Mouse (Mus musculus) hindbrain, embryonic 10.5 days (tissue): Measurements from ENCODE around the gene Akap13. TPM values are rescaled to one million over a fixed set of nuclear protein-coding genes. Genes with fewer than 3 reads are reported as not detected.

ENCODE experiments used
- DNase-seq: peaks from one replicate; pipeline ENCODE4 v3.0.0-alpha.2; 2017; ENCODE audit warnings: low spot score
- H3K27ac ChIP-seq: fragments of 300-500 bp; sonication (generic); 2 replicates; pipeline ENCODE4 v1.5.1; 2016; ENCODE audit warnings: mild to moderate bottlenecking, moderate library complexity
- H3K27me3 ChIP-seq: fragments of 300-500 bp; sonication (generic); 2 replicates; pipeline ENCODE4 v1.6.1; 2016; ENCODE audit warnings: mild to moderate bottlenecking; ENCODE audit not compliant: poor library complexity, insufficient read depth, severe bottlenecking
- H3K36me3 ChIP-seq: fragments of 300-500 bp; sonication (generic); 2 replicates; pipeline ENCODE4 v1.6.1; 2016; ENCODE audit warnings: mild to moderate bottlenecking, moderate library complexity
- H3K4me1 ChIP-seq: fragments of 300-500 bp; sonication (generic); replicated peaks from 2 replicates; pipeline ENCODE4 v1.6.1; 2016; ENCODE audit warnings: mild to moderate bottlenecking
- H3K4me3 ChIP-seq: fragments of 300-500 bp; sonication (generic); 2 replicates; pipeline ENCODE4 v1.5.1; 2016; ENCODE audit warnings: mild to moderate bottlenecking, moderate library complexity
- H3K9me3 ChIP-seq: fragments of 300-500 bp; sonication (generic); 2 replicates; pipeline ENCODE4 v1.6.1; 2016; ENCODE audit warnings: mild to moderate bottlenecking, moderate library complexity
- whole genome bisulfite sequencing: fragments of 180-500 bp; shearing (Covaris S2); methylation state at CpG from one replicate; pipeline ENCODE4 v1.1.7; 2016; 5-methylcytosine and 5-hydroxymethylcytosine counted together
- polyA plus RNA-seq: library from polyadenylated mRNA; unstranded; fragments of >200 nt; fragmentation: Nextera tagmentation; extraction: Ambion mirVana; gene quantifications from 2 replicates; pipeline ENCODE4 v1.2.1, GENCODE M21; 2016

Akap13 gene
- polyA plus RNA-seq, 1 experiment from 2014 or later = 24.9 TPM

DNA sequence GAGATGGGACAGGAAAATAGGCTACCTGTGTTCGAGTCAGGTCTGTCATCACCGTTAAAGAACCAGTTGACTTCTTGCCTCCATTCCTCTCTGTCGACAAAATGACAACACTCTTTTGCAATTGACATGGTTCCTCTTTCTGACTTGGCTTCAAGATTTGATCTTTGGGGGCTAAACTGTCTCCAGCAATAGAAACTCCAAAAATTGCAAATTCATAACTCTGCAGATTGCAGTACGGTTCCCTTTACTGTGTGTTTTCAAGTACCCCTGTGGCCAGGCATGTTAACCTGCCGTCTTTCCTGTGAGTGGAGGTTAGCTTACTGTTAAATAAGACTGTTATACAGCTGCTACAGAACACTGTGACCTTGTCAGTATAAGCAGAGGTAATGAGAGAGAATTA is 244.5 kb downstream of the Akap13 start:
- peaks cover 46% of the 10 kb centered on the region for H3K36me3 ChIP-seq
- no peaks in the 10 kb centered on the region for H3K27me3 ChIP-seq
- H3K27ac ChIP-seq = no peak overlapping the region
- H3K4me3 ChIP-seq = no peak overlapping the region
- no peak for DNase-seq
- H3K4me1 ChIP-seq = no peaks in the 10 kb centered on the region
- no peaks in the 10 kb centered on the region for H3K9me3 ChIP-seq
- 92% methylated on average over 5 of the region's 5 CpGs for WGBS

DNA sequence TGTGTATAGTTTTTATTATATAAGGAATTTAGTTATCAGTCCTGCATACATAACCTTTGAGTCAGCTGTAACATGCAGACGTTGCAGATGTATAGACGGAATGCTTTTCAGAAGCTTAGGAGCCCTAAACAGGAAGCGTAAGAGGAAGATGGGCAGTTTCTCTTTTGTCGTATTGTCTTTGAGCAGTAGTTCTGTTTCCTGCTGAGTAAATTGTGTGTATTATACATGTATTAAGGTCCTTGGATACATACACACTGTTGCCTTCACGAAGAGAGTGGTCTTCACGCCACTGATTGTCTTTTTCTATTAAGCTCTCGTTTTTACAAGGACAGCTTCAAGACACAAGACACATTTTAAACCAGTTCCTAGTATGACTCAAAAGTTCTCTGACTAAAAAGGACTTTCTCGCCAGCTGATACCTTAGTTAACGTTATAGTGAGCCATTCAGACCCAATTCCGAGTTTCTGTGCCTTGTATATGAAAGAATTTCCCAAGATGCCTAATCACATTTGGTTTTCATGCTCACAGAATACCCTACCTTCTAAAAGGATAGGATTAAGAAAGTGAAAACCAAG is 245.5 kb downstream of the Akap13 start:
- no peak overlapping the region for H3K4me3 ChIP-seq
- no peaks in the 10 kb centered on the region for H3K9me3 ChIP-seq
- no peak overlapping the region for H3K27ac ChIP-seq
- H3K4me1 ChIP-seq = no peaks in the 10 kb centered on the region
- no peaks in the 10 kb centered on the region for H3K27me3 ChIP-seq
- DNase-seq = no peak
- 91% methylated on average over 10 of the region's 10 CpGs for WGBS
- peaks cover 52% of the 10 kb centered on the region for H3K36me3 ChIP-seq

DNA sequence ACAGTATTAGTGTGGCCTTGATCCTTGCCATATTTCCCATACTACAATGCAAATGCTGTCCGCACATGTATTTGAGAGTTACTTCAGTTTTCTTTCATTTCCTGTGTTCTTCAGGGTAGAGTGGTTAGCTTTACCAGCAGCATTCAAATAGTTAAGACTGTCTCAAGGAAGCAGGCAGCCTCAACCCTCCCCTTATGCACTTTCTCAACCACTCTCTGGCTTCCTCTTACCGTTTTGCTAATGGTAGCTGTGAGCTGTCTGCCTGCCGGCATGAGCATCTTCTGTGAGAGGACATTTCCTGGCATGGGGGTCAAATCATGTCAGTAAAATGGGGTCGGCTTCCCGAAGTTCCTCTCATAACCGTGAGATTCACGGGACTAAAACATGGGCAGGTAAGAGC is 246.4 kb downstream of the Akap13 start:
- H3K36me3 ChIP-seq = peaks cover 56% of the 10 kb centered on the region
- 87% methylated on average over 7 of the region's 7 CpGs for WGBS
- no peaks in the 10 kb centered on the region for H3K27me3 ChIP-seq
- no peak overlapping the region for H3K4me3 ChIP-seq
- no peaks in the 10 kb centered on the region for H3K9me3 ChIP-seq
- H3K4me1 ChIP-seq = no peaks in the 10 kb centered on the region
- no peak overlapping the region for H3K27ac ChIP-seq
- no peak for DNase-seq

DNA sequence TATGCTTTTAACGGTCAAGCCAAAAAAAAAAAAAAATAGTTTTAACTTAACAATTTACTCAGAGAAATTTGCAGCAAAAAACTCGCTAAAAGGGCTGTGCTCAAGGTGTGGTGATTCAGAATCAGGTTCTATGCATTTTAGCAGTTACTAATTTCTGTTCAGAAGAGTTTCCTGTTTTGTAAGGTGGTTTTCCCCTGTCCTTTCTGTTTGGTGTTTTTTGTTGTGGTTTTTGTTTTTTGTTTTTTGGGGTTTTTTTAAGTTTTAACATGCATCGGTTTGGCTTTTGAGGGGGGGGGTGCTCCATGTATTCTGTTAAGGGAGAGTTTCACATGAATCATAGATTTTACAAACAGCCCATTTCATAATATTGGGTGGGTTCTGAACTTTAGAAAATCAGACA is 247.0 kb downstream of the Akap13 start:
- no peaks in the 10 kb centered on the region for H3K4me1 ChIP-seq
- H3K36me3 ChIP-seq = peaks cover 58% of the 10 kb centered on the region
- no peaks in the 10 kb centered on the region for H3K9me3 ChIP-seq
- no peak for DNase-seq
- no peak overlapping the region for H3K4me3 ChIP-seq
- H3K27me3 ChIP-seq = no peaks in the 10 kb centered on the region
- WGBS = 90% methylated on average over 3 of the region's 3 CpGs
- H3K27ac ChIP-seq = no peak overlapping the region

DNA sequence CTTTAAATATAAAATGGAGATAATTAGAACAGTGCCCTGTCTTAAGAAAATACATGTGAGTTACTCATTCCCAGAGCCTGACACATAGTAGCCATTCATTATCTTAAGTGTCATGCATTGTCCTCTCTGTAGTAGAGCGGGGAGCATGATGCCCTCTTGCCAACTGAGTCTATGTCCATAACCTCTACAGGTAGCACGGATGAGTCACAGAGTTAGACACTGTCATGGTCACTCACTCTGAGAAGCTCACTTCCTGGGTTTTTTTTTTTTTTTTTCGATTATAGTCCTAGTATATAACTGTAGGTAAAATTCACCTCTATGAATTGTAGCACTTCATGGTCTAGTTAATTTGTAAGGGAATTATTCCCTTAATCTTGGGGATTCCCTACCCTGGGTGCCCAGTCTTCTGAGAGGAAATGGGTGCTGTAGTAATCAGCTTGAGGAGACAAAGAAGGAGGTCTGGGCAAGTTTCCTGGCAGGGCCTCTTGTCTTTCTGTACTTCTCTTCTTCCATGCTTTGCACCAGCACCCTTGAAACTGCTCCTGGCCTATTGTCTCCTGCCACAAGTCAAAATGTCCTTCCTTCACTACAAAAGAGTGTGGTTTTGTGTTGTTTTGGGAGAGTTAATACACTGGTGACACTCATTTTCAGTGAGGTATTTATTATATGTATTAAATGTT is 247.8 kb downstream of the Akap13 start:
- H3K4me1 ChIP-seq = no peaks in the 10 kb centered on the region
- H3K27me3 ChIP-seq = no peaks in the 10 kb centered on the region
- no peak overlapping the region for H3K27ac ChIP-seq
- no peaks in the 10 kb centered on the region for H3K9me3 ChIP-seq
- no peak overlapping the region for H3K4me3 ChIP-seq
- no peak for DNase-seq
- 88% methylated on average over 3 of the region's 3 CpGs for WGBS
- peaks cover 60% of the 10 kb centered on the region for H3K36me3 ChIP-seq

DNA sequence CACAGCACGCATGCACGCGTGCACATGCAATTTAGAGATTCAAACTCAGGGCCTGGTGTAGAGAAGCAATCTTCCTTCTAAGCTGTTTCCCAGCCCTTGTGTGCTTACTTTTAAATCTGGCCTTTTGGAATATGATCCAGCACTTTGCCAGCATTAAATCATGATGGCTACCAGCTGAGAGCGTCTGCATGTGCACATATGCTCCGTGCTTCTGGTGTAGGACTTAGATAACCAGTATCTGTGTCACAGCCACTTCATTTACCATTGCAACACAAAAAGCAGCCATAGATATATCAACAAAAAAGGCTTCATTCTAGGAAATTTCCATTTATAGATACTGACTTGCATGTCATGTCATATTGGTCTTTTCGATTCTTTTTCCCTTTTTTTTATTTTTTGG is 249.5 kb downstream of the Akap13 start:
- WGBS = 97% methylated on average over 6 of the region's 6 CpGs
- Histone ChIP-seq H3K36me3 (peaks cover 58% of the 10 kb centered on the region), H3K4me3 (no peak overlapping the region), H3K4me1 (no peaks in the 10 kb centered on the region), H3K27me3 (no peaks in the 10 kb centered on the region), H3K9me3 (no peaks in the 10 kb centered on the region), H3K27ac (no peak overlapping the region)
- DNase-seq = no peak

DNA sequence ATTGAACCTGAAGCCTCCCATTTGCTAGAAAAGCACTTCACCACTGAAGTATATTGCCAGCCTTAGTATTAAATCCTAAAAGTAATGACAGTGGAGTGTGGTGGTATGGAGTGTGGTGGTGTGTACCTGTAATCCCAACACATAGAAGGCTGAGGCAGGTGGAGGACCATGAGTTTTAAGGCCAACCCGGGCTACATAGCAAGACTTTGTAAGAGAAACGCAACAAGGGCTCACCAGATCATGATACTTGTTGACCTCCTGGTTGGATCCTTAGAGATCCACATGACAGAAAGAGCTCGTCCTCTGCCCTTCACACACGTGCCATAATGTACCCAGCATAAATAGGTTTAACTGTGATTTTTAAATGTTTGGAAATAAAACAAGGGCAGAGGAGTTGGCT is 254.6 kb downstream of the Akap13 start:
- Histone ChIP-seq H3K4me3 (no peak overlapping the region), H3K27ac (no peak overlapping the region), H3K9me3 (no peaks in the 10 kb centered on the region), H3K36me3 (peaks cover 38% of the 10 kb centered on the region), H3K27me3 (no peaks in the 10 kb centered on the region), H3K4me1 (no peaks in the 10 kb centered on the region)
- no peak for DNase-seq
- 93% methylated on average over 4 of the region's 4 CpGs for WGBS

DNA sequence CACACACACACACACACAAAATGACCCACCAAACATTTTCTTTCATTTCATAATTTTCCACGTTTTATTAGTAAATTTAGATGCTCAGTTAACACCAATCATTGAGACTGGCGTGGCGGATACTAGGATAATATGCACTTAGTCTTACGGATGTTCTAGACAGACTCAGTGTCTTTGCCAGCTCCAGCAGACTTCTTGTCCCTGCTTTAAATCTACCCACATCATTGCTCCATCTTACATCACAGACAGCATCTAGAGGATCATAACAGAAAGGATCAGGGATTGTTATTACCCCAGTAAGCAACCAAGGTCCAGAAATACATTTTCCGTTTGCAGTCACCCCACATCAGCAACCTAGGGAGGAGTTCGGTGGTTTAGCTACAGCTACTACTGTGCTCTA is 255.6 kb downstream of the Akap13 start:
- H3K9me3 ChIP-seq = no peaks in the 10 kb centered on the region
- no peak for DNase-seq
- WGBS = 91% methylated on average over 6 of the region's 6 CpGs
- H3K4me1 ChIP-seq = no peaks in the 10 kb centered on the region
- H3K4me3 ChIP-seq = no peak overlapping the region
- H3K27ac ChIP-seq = no peak overlapping the region
- H3K36me3 ChIP-seq = peaks cover 33% of the 10 kb centered on the region
- H3K27me3 ChIP-seq = no peaks in the 10 kb centered on the region

DNA sequence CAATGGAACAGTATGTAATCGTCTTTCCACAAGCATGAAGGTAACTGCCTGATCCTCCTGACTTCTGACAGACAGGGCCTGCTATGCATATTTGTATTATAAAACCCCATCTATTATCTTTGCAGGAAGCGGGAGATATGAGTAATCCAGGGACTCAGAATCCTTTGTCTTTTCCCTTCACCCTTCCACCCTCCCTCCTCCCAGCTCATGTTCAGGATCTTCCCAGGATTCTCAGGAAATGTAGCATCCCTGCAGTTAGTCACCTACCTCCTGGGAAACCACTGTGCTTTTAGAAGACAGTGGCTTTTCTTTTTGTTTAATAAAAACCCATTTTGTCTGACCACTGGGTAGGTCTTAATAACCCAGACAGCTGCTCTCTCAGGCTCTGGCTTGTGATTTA is 256.1 kb downstream of the Akap13 start:
- H3K27me3 ChIP-seq = no peaks in the 10 kb centered on the region
- no peak for DNase-seq
- 81% methylated on average over 2 of the region's 2 CpGs for WGBS
- H3K27ac ChIP-seq = no peak overlapping the region
- no peak overlapping the region for H3K4me3 ChIP-seq
- H3K9me3 ChIP-seq = no peaks in the 10 kb centered on the region
- peaks cover 28% of the 10 kb centered on the region for H3K36me3 ChIP-seq
- H3K4me1 ChIP-seq = no peaks in the 10 kb centered on the region

DNA sequence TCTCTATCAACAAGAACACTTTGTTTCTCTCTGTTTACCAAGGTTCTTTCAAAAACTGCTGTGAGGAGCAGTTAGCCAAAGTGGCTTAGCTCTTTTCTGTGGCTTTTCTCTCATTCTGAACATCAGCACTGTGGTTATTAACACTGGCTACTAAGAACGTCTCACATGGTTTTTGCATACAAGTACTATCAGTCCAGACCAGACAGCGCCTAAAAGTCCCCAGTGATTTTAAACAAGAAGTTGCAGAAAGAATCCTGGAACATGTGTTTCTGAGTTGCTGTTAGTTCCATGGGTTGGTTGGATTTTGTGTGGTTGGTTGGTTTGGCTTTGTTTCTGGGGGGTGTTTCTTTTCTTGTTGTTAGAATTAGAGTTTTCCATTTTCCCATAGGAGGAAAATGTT is 257.5 kb downstream of the Akap13 start:
- Histone ChIP-seq H3K27ac (no peak overlapping the region), H3K9me3 (no peaks in the 10 kb centered on the region), H3K4me1 (no peaks in the 10 kb centered on the region), H3K36me3 (peaks cover 19% of the 10 kb centered on the region; the same call in 1 of the 2 replicates), H3K27me3 (no peaks in the 10 kb centered on the region), H3K4me3 (no peak overlapping the region)
- 83% methylated on average over 2 of the region's 2 CpGs for WGBS
- no peak for DNase-seq

DNA sequence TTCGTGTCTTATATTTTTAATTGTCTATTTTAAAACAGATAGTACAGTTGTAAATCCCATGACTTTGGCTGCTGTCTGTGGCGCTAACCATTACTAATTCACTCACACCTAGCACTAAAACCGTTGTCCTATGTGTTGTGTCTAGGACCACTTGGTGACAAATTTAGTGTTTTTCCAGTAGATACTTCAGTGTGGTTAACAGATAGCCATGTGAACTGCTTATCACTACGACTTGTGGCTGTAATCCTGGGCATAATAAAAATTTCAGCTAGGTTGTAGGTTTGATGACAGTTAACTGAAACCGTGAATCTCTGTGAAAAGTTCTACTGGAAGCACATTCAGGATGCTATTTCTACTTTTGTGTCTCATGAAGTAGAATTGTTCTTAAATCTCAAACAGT is 258.6 kb downstream of the Akap13 start:
- no peak for DNase-seq
- no peaks in the 10 kb centered on the region for H3K9me3 ChIP-seq
- H3K27ac ChIP-seq = no peak overlapping the region
- H3K27me3 ChIP-seq = no peaks in the 10 kb centered on the region
- peaks cover 14% of the 10 kb centered on the region; the same call in 1 of the 2 replicates for H3K36me3 ChIP-seq
- 93% methylated on average over 5 of the region's 5 CpGs for WGBS
- H3K4me1 ChIP-seq = no peaks in the 10 kb centered on the region
- H3K4me3 ChIP-seq = no peak overlapping the region

DNA sequence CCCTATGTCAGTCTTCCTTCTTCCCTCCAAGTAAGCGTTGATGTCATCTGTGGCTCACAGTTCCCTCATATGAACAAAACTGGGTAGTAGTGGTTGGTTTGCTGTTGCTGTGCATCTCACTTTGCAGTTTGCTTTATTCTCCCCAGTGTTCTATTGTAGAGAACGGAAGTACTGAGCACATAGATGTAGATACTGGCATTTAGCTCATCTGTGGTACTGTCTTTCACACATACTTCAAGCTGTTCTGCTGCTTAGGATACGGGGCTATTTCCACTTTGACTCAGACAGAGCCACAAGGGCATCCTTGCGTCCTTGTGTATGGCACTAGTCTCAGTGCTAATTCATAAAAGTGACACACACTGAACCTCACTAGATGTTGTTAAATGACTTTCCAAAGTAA is 259.7 kb downstream of the Akap13 start:
- H3K9me3 ChIP-seq = no peaks in the 10 kb centered on the region
- H3K4me3 ChIP-seq = no peak overlapping the region
- WGBS = 94% methylated on average over 4 of the region's 4 CpGs
- H3K27me3 ChIP-seq = no peaks in the 10 kb centered on the region
- DNase-seq = no peak
- H3K4me1 ChIP-seq = no peaks in the 10 kb centered on the region
- H3K36me3 ChIP-seq = peaks cover 15% of the 10 kb centered on the region
- no peak overlapping the region for H3K27ac ChIP-seq

DNA sequence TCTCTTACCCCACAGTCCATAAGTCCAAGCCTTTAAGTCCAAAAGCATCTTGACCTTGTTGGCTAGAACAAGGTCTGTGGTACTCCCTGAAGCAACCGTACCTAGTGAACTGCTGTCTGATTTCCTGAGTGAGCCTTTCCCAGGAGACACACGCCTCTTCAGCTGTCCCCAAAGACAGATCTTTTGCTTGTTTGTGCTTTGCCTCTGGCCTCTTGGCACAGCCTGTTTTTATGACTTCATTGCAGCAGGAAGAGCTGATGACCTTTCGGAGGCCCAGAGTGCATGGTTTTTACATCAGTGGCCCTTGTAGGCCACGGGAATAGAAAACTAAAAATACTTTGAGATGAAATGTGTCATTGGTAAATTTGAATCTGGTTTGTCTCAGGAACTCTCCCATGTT is 260.6 kb downstream of the Akap13 start:
- DNase-seq = no peak
- Histone ChIP-seq H3K9me3 (no peaks in the 10 kb centered on the region), H3K27me3 (no peaks in the 10 kb centered on the region), H3K36me3 (peaks cover 24% of the 10 kb centered on the region), H3K27ac (no peak overlapping the region), H3K4me1 (no peaks in the 10 kb centered on the region), H3K4me3 (no peak overlapping the region)
- WGBS = 80% methylated on average over 4 of the region's 4 CpGs

DNA sequence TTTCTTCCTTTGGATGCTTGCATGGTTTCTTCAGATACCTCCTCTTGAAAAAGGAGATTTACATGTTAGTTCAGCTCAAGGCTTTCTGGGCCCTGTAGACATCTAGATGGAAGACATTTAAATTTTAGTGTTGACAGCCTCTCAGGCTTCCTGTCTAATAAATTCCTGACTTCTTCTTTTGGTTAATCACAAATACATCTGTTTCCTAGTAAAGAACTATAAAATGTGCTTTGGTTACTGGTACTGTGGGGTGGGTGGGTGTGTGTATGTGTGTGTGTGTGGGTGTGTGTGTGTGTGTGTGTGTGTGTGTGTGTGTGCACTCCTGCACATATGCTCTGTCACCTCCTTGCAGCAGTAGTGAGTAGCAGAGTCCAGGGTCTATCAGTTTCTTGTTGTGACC is 262.0 kb downstream of the Akap13 start:
- H3K9me3 ChIP-seq = no peaks in the 10 kb centered on the region
- no peak overlapping the region for H3K4me3 ChIP-seq
- H3K27me3 ChIP-seq = no peaks in the 10 kb centered on the region
- DNase-seq = no peak
- H3K4me1 ChIP-seq = no peaks in the 10 kb centered on the region
- H3K36me3 ChIP-seq = peaks cover 28% of the 10 kb centered on the region
- no peak overlapping the region for H3K27ac ChIP-seq
